Mouse (Mus musculus): ENCODE results near the gene Naa25.

GRCm38 (mm10) chr5:121384757-121385460, 12.8 kb upstream of the Naa25 start:
- TF ChIP-seq CTCF (conservative IDR thresholded peaks at IDR 0.05; ENCODE audit: insufficient read depth, insufficient read length, low read depth, low read length): no peak
- no peak for TF ChIP-seq POLR2A (IDR thresholded peaks at IDR 0.05; ENCODE audit: low read depth, low read length)

Measured in kidney, adult 2 months (tissue).